Mouse (Mus musculus): ENCODE results near the gene Zfp362.

GRCm38 (mm10) chr4:128769569-128770355, 36.1 kb downstream of the Zfp362 start:
- TF ChIP-seq CTCF (IDR thresholded peaks at IDR 0.05; ENCODE audit: low read depth) (no peak), EP300 (IDR thresholded peaks at IDR 0.05; ENCODE audit: low read depth) (no peak)
